Mouse (Mus musculus) ZHBTc4 (cell line): ENCODE measurements around the gene Rab11fip5.

Experiments
- DNase-seq: peaks from one replicate; pipeline ENCODE4 v3.0.0-alpha.2; 2011; ENCODE audit warnings: low read depth, low spot score

Rab11fip5 gene

DNA sequence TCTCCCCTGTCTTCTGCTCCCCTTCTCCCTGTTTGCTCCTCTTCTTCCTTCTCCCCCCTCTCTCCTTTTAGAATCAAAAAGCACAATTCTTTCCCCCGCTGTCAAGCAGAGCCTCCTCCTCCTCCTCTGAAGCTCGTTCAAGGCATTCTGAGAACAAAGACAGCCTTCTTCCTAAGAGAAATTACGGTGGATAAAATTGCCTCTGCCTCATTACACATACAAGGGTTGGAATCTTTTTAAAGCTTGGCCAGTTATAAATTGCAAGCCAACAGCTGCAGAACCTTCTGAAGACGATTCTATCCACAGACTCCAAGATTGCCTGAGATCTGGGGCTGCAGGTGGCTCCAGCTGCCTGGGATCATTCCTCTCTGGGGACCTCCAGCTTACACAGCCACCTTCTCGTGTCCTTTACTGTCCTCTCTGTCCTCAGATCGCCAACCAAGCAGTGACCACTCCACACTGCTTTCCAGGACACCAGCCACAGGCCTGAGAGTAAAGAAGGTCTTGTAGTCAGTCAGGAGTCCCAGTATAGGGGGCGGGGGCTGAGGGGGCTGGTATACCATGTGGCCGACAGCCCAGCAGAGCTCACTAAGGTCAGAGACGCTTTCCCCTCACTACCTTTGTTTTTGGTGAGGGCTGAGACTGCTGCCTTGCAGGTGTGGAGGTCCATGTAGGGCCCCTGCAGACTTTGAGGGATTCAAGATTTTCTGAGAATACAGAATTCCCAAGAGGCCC is 60.2 kb downstream of the Rab11fip5 start:
- DNase-seq, result no peak

DNA sequence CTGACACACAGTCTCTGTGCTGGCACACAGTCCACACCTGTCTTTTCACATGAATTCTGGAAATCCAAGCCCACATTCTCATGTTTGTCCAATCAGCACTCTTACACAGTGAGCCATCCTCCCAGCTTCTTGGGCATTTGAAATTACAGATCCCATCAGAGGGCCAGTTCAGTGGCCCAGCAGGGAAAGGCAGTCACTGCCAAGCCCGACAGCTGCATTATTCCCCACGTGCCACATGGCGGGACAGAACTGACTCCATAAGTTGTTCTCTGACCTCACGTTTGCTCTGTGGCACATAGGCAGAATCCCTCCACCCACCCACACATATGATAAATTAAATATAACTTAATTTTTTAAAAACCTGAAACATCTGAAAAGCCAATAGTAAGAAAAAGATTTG is 66.5 kb downstream of the Rab11fip5 start:
- DNase-seq, result no peak

DNA sequence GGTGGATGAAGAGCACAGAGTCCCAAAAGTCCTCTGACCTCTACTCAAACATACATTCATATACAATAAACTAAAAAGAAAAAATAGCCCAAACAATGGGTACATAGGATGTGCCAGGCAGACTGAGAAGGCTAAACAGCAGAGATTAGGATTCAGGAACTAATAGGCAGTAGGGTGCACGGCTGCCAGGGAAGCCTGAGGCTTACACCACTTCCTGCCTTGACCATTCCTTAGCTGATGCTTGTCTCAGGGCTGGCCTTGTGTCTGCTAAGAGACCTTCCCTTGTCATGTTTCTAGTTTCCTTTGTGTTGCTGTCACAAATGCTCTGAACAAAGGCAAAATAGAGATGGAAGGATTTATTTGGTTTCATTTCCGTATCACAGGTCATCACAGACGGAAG is 68.1 kb downstream of the Rab11fip5 start:
- no peak for DNase-seq

DNA sequence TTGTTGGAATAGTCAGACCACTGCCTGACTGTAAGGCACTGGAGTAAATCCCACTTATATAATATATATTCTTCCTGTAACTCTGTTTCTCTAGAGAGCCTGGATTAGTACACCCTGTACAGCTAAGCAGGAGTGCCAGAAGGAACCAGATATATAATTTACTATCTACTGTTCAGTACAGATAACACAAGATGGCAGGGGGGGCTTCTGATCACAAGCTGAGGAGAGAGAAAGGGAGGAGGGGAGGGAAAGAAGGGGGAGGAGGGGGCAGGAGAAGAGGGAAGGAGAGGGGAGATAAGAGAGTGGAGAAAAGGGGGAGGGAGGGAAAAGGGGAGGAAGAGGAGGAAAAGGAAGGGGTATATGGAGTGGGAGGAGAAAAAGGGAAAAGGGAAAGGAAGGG is 68.6 kb downstream of the Rab11fip5 start:
- DNase-seq, result no peak

DNA sequence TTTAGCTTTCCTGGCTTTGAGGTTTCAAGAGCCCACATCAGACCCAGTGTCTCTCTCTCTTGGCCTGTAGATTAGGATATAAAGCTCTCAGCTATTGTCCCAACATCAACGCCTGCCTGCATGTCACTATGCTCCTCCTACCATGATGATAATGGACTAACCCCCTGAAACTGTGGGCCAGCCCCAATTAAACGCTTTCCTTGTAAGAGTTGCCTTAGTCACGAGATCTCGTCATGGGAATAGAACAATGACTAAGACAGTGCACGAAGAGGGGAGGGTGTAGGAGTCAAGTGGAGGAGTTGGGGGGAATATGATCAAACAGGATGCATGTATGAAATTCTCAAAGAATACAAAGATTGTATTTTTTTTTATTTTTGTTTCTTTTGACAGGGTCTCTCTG is 69.5 kb downstream of the Rab11fip5 start:
- DNase-seq, result no peak

DNA sequence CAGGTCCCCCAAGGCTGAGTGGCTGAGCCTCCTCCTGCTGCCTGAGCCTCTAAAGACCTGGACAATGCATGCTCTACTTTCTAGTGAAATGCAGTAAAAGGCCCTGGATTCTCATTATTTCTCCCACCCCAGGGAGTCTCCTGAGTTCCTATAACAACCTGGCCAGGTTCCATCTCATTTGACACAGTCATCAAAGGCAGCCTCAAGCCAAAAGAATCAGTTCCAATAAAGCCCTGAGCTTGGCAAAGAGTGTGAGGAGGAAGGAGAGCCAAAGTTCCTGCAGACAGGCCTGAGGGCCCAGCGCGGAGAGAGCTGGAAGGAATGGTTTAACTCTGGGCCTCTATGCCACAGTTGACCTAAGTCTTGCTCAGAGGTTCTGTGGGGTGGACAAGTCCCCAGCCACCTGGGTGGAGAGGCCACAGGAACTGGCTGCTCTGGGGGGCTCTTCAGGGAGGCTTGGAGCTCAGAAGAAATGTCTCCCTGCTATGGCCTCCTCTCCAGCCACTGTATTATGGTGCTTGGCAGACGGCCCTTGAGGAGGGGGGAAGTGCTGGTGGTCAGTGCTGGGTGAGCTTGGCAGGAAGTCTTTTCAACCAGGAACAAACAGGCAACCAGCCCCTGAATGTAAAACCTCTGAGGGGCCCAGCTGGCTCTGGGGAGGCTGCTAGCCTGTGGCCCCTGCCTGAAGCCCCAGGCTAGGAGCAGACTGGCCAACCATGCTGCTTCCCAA is 71.9 kb downstream of the Rab11fip5 start:
- no peak for DNase-seq

DNA sequence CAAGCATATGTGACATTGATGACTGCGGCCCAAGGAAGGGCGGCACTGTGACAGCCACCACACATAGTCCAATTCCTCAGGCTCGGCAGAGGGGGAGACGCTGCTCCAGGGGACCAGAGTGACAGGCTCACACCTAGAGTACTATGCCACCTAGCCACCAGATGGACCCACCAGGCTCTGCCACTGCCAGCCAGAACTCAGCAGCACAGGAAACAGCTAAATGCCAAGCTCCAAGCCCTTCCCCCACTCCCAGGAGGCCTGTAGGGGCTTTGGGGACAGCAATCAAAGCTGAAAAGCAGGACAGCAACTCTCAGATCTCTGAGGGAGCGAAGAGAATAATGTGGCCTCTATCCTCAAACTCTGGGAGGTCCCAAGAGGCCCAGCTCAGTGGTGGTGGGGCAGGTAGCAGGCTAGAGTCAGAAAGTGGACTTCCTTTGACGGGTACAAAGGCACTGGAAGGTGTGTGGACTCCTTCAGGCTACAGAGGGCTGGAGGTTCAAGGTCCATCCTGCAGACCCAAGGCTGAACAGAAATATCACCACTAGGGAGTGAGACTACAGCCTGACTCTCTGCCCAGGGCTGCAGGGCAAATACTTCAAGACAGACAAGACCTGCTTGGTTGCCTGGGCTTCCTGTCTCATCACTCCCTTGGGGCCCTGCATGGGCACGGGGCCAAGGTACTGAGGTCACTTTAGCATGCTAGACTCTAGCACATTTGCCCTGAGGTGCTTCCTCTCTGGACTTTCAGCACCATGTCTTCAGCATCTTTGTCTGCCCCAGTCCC is 78.9 kb downstream of the Rab11fip5 start:
- DNase-seq, result no peak

DNA sequence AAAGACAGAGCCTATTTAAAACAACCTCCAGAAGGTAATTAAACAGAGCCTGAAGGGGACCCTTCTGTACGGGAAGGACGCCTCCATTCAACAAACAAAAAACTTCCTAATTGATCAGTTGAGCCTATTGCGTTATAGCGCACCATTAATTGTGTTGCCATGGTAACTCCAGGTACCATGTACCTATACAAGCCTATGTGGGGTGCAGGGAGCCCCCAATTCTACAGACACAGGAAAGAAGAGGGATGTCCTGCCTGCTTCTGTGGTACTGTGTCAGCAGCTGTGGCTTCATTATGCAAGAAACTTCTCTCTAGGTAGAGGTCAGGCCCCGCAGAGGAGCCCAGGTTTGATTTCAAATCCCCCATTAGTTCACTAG is 80.4 kb downstream of the Rab11fip5 start:
- DNase-seq, result no peak

DNA sequence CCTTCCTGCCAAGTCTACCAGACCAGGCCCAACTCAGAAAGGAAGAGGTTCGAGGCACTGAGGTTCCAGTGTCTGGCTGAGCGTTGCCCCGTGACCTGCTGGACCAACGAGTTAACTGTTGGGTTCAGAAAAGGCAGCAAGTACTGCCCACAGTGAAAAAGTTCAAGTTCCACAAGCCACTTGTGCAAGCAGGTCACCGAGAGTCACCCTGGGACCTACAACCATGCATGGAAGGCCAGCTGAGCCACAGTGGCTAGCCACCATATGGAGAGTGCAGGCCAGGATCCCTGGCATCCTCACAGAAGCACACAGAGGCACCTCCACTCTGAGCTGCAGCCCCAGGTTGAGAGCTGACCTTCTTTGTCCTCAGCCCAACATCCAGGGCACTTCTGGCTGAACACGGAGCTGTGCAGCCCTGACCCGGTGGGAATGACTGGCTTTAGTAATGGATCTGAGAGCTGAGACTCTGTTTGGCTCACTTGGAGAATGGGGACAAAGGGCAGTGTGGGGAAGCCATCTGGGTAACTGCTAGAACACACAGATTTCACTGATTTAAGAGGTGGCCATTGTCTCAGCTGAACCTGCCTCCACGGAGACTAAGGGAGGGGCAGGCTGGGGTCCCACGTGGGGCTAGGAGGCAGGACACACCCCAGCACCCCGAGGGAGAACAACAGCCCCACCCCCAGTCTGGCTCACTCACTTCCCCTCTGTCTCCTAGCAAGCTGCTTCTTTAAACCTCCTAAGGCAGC is 81.0 kb downstream of the Rab11fip5 start:
- DNase-seq, result peak; percentile 32

DNA sequence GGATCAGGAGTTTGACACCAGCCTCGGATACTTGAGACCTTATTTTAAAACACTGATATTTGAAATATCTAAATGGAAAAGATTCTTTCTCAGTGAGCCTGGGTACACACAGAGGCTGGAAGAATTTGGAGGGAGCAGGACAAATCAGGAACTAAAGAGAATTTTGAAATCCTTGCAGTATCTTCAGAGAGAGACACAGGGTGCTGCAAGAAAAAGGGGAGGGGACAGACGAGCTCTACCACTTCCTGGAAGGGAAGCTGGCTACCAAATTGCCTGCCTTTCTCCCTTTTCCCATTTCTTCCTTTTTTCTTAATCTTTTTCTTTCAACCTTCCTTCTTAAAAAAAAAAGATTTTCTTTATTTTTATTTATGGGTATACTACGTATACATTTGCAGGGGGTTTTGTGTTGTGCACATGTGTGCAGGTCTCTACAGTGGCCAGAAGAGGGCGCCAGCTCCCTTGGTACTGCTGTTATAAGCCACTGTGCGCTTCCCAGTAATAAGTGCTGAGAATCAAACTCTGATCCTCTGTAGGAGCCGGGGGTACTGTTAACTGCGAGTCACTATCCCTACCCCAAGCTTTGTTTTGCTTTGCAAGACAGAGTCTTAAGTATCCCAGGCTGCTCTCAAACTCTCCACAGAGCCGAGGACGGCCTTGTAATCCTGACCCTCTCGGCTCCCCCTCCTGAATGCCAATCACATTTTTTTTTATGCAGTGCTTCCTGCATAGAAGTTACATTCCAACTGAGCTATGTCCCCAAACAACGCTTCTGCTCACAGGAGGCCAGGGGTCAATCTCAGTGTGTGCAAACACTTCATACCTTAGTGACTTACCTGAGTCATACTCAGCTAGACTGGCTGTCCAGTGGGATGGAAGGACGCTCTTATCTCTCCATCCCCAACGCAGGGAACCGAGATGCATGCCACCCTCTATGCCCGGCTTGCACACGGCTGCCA is 83.3 kb downstream of the Rab11fip5 start:
- DNase-seq, result peak; percentile 65

DNA sequence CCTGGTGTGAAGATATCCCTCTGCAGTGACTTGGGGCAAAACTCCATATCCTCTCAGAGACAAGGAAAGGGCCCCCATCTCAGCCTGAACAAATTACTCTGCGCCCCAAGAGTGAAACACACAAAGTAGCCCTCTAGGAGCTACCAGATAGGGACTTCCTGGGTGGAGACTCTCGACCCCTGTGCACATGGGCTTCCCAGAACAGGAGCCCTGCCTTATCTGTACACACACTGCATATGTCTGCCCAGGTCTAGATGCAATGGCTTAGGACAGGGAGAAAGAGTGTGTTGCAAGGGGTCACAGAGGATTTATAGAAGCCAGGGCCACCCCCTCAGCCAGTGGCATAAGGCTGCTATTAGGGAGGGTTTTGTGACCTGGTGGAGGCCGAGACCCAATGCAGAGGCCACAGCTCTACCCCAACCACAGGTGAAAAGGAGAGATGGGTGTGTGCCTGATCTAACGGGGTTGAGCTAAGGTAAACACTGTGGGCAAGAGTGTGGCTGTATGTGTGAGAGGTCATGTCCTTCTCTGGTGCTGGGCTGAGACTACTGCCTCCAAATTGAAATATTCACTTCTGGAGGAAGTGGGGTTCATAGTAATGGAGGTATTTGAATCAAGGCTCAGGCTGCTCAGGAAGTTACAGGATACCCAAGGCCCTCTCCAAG is 86.1 kb downstream of the Rab11fip5 start:
- DNase-seq, result no peak

DNA sequence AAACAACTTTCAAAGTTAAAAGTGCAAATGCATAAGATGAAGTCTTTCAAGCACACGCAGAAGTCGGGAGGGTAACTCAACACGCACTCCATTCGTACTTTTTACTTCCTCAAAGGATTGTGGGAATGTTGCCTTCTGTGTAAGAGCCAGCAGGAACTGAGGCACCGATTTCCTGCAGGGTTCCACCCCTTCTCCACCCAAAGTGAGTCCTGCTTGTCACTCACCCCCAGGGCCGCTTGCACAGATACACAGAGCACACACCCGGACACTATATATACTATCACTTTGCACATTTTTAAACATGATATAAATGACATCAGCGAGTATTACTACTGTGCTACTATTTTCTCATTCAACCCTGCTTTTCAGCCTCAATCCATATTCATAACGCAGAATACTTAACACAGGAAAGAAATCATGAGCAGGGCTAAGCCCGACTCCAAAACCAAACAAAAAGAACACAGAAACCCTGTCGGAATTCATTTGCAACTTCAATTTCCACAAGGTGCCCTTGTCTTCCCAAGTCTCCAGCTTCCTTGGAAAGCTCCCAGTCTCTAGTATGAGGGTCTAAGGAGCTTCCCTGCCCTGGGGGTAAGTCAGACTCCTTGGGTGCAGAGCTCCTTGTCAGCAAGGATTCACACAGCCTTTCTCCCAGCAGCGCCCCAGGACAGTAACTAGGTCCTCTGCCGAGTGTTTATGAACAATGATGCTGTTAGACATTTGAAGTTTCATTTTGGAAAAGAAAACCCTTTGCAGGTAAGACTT is 88.0 kb downstream of the Rab11fip5 start:
- DNase-seq, result peak; percentile 88
